Mouse (Mus musculus) liver, postnatal 0 days (tissue): Measurements from ENCODE around the gene Cmbl. TPM values are rescaled to one million over a fixed set of nuclear protein-coding genes. Genes with fewer than 3 reads are reported as not detected.

Experiments
- ATAC-seq: fragments of 200-750 bp; cut with Nextera tagmentation; 2 replicates; pipeline ENCODE4 v1.8.0; 2017; ENCODE audit warnings: mild to moderate bottlenecking, moderate library complexity
- DNase-seq: peaks from one replicate; pipeline ENCODE4 v3.0.0-alpha.2; 2016
- H3K27ac ChIP-seq: fragments of 300-500 bp; sonication (generic); 2 replicates; pipeline ENCODE4 v1.5.1; 2014; ENCODE audit warnings: antibody characterized with exemption, moderate library complexity, mild to moderate bottlenecking, low read depth
- H3K27me3 ChIP-seq: fragments of 300-500 bp; sonication (generic); 2 replicates; pipeline ENCODE4 v1.6.1; 2014; ENCODE audit warnings: low read length, control low read depth, mixed read lengths; ENCODE audit not compliant: insufficient read depth
- H3K36me3 ChIP-seq: fragments of 300-500 bp; sonication (generic); replicated peaks from 2 replicates; pipeline ENCODE4 v1.6.1; 2014; ENCODE audit warnings: mild to moderate bottlenecking, control low read depth, low read length, moderate library complexity, mixed read lengths; ENCODE audit not compliant: insufficient read depth
- H3K4me1 ChIP-seq: fragments of 300-500 bp; sonication (generic); 2 replicates; pipeline ENCODE4 v1.6.1; 2014; ENCODE audit warnings: antibody characterized with exemption, mild to moderate bottlenecking, control low read depth; ENCODE audit not compliant: insufficient read depth
- H3K4me2 ChIP-seq: fragments of 300-500 bp; sonication (generic); 2 replicates; pipeline ENCODE4 v1.6.1; 2014; ENCODE audit warnings: low read depth, mild to moderate bottlenecking, low read length, moderate library complexity, mixed read lengths
- H3K4me3 ChIP-seq: fragments of 300-500 bp; sonication (generic); 2 replicates; pipeline ENCODE4 v1.5.1; 2014; ENCODE audit warnings: low read depth, low read length
- H3K9ac ChIP-seq: fragments of 300-500 bp; sonication (generic); replicated peaks from 2 replicates; pipeline ENCODE4 v1.6.1; 2014; ENCODE audit warnings: mild to moderate bottlenecking, moderate library complexity
- H3K9me3 ChIP-seq: fragments of 300-500 bp; sonication (generic); 2 replicates; pipeline ENCODE4 v1.6.1; 2016; ENCODE audit warnings: mild to moderate bottlenecking, control low read depth, low read length, mixed read lengths
- CTCF ChIP-seq: sonication (generic); IDR thresholded peaks from 2 replicates; pipeline ENCODE4 v1.5.1; 2016; ENCODE audit warnings: antibody characterized with exemption, low read depth
- EP300 ChIP-seq: IDR thresholded peaks from 2 replicates; pipeline ENCODE4 v1.6.1; 2016; ENCODE audit warnings: antibody characterized with exemption, low read depth, mild to moderate bottlenecking
- WGBS: fragments of 180-500 bp; shearing (Covaris S2); extraction: QIAGEN DNeasy Blood & Tissue Kit; methylation state at CpG from one replicate; pipeline ENCODE4 v1.1.7; 2014; ENCODE audit not compliant: insufficient replicate concordance; 5-methylcytosine and 5-hydroxymethylcytosine counted together
- polyA plus RNA-seq: library from polyadenylated mRNA; unstranded; fragments of >200 nt; fragmentation: Nextera tagmentation; extraction: Ambion mirVana; gene quantifications from 2 replicates; pipeline ENCODE4 v1.2.1, GENCODE M21; 2015

Cmbl gene
- polyA plus RNA-seq, 1 experiment from 2014 or later, result 113 TPM

DNA sequence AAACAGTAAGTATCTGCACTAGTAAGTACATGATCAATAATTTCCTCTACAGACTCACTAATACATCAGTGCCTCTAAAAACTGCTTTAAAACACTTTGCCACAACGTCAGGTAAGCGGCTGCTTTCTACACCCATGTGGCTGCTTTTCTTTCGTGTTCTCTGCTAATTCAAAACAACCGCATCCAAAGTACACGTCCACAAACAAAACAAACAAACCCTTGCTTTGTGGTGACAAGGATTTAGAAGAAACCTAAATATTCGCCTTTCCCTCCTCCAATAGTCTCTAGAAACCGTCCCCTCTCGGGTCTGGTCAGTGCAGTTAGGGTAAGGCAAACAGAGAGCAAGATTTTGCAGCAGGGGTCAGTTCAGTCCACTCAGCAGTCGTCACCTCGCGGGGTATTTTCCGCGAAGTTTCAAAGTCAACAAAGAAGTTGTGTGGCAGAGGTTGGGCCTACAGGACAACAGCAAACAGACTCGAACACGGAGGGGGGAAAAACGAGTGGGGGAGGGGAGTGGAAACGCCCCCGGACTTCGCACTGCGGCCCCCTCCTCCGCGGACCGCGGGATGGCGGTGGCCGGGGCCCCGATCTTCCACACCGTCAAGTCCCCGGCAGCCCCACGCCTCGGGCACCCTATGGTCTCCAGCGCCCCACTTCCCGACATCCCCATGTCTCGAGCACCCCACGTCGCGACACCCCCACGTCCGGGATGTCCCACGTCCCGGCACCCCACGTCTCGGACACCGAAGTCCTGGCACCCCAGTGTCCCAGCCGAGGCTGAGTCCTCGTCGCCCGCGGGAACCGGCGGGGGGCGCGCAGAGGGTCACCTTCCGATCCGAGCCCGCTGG, 35.2 kb upstream of the Cmbl start:
- DNase-seq (peak; percentile 67), ATAC-seq (peak; percentile 46)
- H3K9me3 ChIP-seq, result no peaks in the 10 kb centered on the region
- peak overlapping the region; percentile 91 for H3K4me3 ChIP-seq
- under 1% methylated on average over 43 of the region's 56 CpGs for WGBS
- TF ChIP-seq EP300 (no peak), CTCF (no peak)
- H3K4me2 ChIP-seq, result peak overlapping the region; percentile 84
- no peaks in the 10 kb centered on the region for H3K27me3 ChIP-seq
- H3K36me3 ChIP-seq, result no peaks in the 10 kb centered on the region
- peaks cover 24% of the 10 kb centered on the region for H3K4me1 ChIP-seq
- H3K9ac ChIP-seq, result peak overlapping the region; percentile 99
- peak overlapping the region; percentile 100 for H3K27ac ChIP-seq

DNA sequence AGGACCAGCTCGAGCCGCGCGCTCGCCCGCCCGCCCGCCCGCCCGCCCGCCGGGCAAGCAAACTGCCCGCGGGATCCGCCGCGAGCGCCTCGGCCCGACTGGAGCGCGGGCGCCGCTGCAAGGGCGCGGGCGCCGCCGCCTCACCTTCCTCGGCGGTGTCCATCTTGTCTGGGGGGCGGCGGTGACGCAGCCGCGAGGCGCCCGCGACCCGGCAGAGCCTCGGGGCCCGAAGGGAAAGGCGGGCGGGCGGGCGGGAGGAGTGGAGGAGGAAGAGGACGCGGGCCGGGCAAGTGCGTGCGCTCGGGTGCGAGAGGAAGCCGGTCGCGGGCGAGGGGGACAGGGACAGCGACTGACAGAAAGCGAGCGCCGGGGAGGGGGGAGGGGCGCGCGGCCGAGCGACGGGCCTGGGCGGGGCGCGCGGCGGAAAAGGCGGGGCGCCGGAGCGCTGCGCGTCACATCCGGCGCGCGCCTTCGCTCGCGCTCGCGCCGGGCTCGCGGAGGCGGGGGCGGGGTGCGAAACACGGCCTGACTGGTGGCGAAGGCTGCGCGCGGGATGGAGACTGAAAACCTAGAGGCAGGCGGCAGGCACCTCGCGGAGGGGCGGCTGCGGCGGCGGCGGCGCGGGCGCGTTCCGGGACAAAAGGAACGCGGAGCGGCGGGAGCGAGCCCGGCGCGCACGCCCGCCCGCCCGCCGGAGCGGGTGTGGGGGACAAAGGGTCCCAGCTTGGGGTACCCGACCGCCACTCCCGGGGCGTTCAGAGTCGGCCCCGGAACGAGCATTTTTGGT, 34.3 kb upstream of the Cmbl start, which contains the start of gene March6:
TSS of gene March6 (minus strand) at position 395 of the 787 bp plus-strand sequence.
- ATAC-seq (peak; percentile 85), DNase-seq (peak; percentile 92)
- H3K9ac ChIP-seq, result peak within 1 kb of the TSS; percentile 99
- no peaks in the 10 kb centered on the region for H3K27me3 ChIP-seq
- TF ChIP-seq CTCF (no peak), EP300 (no peak)
- peak within 1 kb of the TSS; percentile 91 for H3K4me3 ChIP-seq
- H3K9me3 ChIP-seq, result no peaks in the 10 kb centered on the region
- WGBS, result 0% methylated on average over 75 of the region's 132 CpGs
- H3K36me3 ChIP-seq, result no peaks in the 10 kb centered on the region
- H3K4me1 ChIP-seq, result peaks cover 29% of the 10 kb centered on the region
- peak within 1 kb of the TSS; percentile 84 for H3K4me2 ChIP-seq
- H3K27ac ChIP-seq, result peak within 1 kb of the TSS; percentile 100

DNA sequence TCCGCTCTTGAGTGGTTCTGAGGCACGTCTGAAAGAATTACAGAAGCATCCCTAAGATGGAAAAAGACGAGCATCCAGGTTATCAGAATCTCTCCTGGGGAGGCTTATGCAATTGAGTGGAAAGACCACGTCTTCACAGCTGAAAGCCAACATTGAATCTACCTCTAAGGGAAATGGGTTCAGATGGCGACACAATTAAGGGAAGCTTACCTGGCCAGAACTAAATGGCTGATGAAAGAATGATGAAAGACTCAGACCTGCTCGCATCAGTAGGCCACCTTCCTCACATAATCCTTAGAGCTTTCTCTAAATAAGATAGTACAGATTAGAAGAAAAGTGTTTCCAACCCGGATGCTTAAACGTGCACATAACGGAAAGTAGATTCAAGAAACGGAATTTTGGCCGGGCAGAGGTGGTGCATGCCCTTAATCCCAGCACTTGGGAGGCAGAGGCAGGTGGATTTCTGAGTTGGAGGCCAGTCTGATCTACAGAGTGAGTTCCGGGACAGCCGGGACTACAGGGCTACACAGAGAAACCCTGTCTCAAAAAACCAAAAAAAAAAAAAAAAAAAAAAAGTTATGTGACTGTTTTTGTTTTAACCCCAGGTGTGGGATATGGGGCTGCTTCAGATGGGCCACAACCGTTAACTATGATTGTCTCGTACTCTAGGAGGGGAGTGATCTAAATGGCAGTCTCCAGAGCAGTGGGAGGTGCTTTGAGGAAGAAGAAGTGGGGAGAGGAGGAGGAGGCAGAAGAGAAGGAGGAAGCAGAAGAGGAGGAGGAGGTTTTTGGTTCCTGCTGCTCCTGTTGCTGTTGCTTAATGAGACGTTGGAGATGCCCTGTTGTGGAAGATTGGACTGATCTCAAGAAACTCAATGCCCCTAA, 33.5 kb upstream of the Cmbl start:
- ATAC-seq, result no peak
- Histone ChIP-seq H3K4me1 (peaks cover 37% of the 10 kb centered on the region), H3K9me3 (no peaks in the 10 kb centered on the region), H3K36me3 (no peaks in the 10 kb centered on the region), H3K27ac (peak overlapping the region; percentile 100), H3K4me2 (peak overlapping the region; percentile 84), H3K4me3 (peak overlapping the region; percentile 91), H3K9ac (peak overlapping the region; percentile 99), H3K27me3 (no peaks in the 10 kb centered on the region)
- 8% methylated on average over 16 of the region's 16 CpGs for WGBS
- no peak for DNase-seq
- TF ChIP-seq EP300 (no peak), CTCF (no peak)

GRCm38 (mm10) chr15:31532331-31533021, 32.7 kb upstream of the Cmbl start:
- 75% methylated on average over 2 of the region's 2 CpGs for WGBS
- no peaks in the 10 kb centered on the region for H3K9me3 ChIP-seq
- no peaks in the 10 kb centered on the region for H3K36me3 ChIP-seq
- peak overlapping the region; percentile 99; the same call in 1 of the 2 replicates for H3K9ac ChIP-seq
- H3K4me3 ChIP-seq, result peak overlapping the region; percentile 91
- DNase-seq (no peak), ATAC-seq (peak; percentile 5; the same call in 1 of the 2 replicates)
- peak overlapping the region; percentile 84 for H3K4me2 ChIP-seq
- H3K27me3 ChIP-seq, result no peaks in the 10 kb centered on the region
- H3K4me1 ChIP-seq, result peaks cover 37% of the 10 kb centered on the region
- TF ChIP-seq CTCF (no peak), EP300 (no peak)
- peak overlapping the region; percentile 100 for H3K27ac ChIP-seq

- no peak overlapping the region for H3K4me2 ChIP-seq
- DNase-seq, result no peak
- peak; percentile 94 for TF ChIP-seq EP300
- no peak for TF ChIP-seq CTCF
- 0 out of 2 replicates have a peak overlapping the region, but pooled peaks have one; percentile 41 for H3K27ac ChIP-seq
- no peak overlapping the region for H3K4me3 ChIP-seq
- no peaks in the 10 kb centered on the region for H3K9me3 ChIP-seq
- H3K4me1 ChIP-seq, result peaks cover 33% of the 10 kb centered on the region
- no peak for ATAC-seq
- H3K27me3 ChIP-seq, result no peaks in the 10 kb centered on the region
- H3K9ac ChIP-seq, result no peak overlapping the region
- H3K36me3 ChIP-seq, result no peaks in the 10 kb centered on the region
- 36% methylated on average over 2 of the region's 2 CpGs for WGBS
These were observed 31.7 kb upstream of the Cmbl start for GRCm38 (mm10) chr15:31533529-31533928.
